22 mouse cellular contexts compared by ENCODE assay signal in the genomic region with DNA sequence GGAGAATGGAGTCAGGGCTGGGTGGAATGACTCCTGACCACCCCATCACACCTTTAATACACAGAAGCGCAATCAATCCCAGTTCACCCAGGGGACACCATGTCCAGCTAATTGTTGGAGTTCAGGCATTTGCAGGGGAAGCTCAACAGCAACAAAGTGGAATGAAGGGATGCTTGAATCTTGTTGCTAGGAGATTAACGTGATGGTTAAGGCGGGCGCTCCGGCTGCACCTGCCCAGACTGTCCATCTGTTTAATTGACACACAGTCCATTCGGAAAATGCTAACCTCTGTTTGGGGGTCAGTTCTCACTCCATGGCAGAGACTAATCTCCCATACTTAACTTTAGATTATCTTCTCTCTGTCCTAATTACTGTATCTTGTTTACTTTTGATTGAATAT.
DNase-seq lines count a peak whose midpoint lies in the region; ATAC-seq and TF ChIP-seq lines count a peak whose summit lies in the region.
"Had no signal": no experiment of that assay in that cellular context is flagged by ENCODE, and none has a peak within 500 bp of the region (broad histone marks: within the 10 kb centered on the region; RNA-seq: fewer than 3 reads in every experiment).

No protein-coding gene starts in this region.

- no peak for TF ChIP-seq CTCF in hindbrain, postnatal 0 days (IDR thresholded peaks at IDR 0.05; ENCODE audit: low read depth)

- no peaks in the 10 kb centered on the region for H3K4me1 ChIP-seq in forebrain, embryonic 12.5 days
- no peaks in the 10 kb centered on the region for H3K4me1 ChIP-seq in forebrain, embryonic 13.5 days
- H3K4me1 ChIP-seq in hindbrain, postnatal 0 days (ENCODE audit: insufficient read depth, low read length) = no peaks in the 10 kb centered on the region
- no peaks in the 10 kb centered on the region; the same call in 1 of the 2 replicates for H3K4me1 ChIP-seq in hindbrain, embryonic 12.5 days
- H3K4me1 ChIP-seq in neural tube, embryonic 11.5 days (ENCODE audit: control insufficient read depth, insufficient read depth, low read length) = 0 out of 2 replicates have a peak, but pooled peaks cover 3% of the 10 kb centered on the region
- no peaks in the 10 kb centered on the region for H3K4me1 ChIP-seq in neural tube, embryonic 15.5 days
- H3K4me1 ChIP-seq: embryonic facial prominence, embryonic 13.5 days; heart, embryonic 10.5 days; heart, embryonic 15.5 days had no signal

- no peak overlapping the region for H3K9ac ChIP-seq in forebrain, embryonic 12.5 days
- H3K9ac ChIP-seq in forebrain, embryonic 13.5 days = no peak overlapping the region
- no peak overlapping the region for H3K9ac ChIP-seq in hindbrain, postnatal 0 days (replicated peaks; ENCODE audit: low read length)
- H3K9ac ChIP-seq in hindbrain, embryonic 12.5 days = no peak overlapping the region
- H3K9ac ChIP-seq in neural tube, embryonic 11.5 days (ENCODE audit: low read length) = no peak overlapping the region
- no peak overlapping the region for H3K9ac ChIP-seq in neural tube, embryonic 15.5 days (replicated peaks)
- H3K9ac ChIP-seq: embryonic facial prominence, embryonic 13.5 days; heart, embryonic 15.5 days had no signal

- no peak overlapping the region for H3K4me2 ChIP-seq in forebrain, embryonic 12.5 days
- H3K4me2 ChIP-seq in forebrain, embryonic 13.5 days = no peak overlapping the region
- H3K4me2 ChIP-seq in hindbrain, postnatal 0 days (ENCODE audit: low read depth, low read length) = no peak overlapping the region
- H3K4me2 ChIP-seq in hindbrain, embryonic 12.5 days (replicated peaks) = no peak overlapping the region
- H3K4me2 ChIP-seq in neural tube, embryonic 11.5 days (ENCODE audit: low read depth) = no peak overlapping the region
- H3K4me2 ChIP-seq in neural tube, embryonic 15.5 days = no peak overlapping the region
- H3K4me2 ChIP-seq: embryonic facial prominence, embryonic 13.5 days; heart, embryonic 15.5 days had no signal

- no peak overlapping the region for H3K27ac ChIP-seq in forebrain, embryonic 12.5 days
- H3K27ac ChIP-seq in forebrain, embryonic 13.5 days = no peak overlapping the region
- no peak overlapping the region for H3K27ac ChIP-seq in hindbrain, postnatal 0 days
- H3K27ac ChIP-seq in hindbrain, embryonic 12.5 days = no peak overlapping the region
- no peak overlapping the region for H3K27ac ChIP-seq in neural tube, embryonic 11.5 days (ENCODE audit: low read depth, low read length)
- no peak overlapping the region for H3K27ac ChIP-seq in neural tube, embryonic 15.5 days (replicated peaks)
- H3K27ac ChIP-seq: embryonic facial prominence, embryonic 13.5 days; heart, embryonic 10.5 days; heart, embryonic 15.5 days had no signal

- no peaks in the 10 kb centered on the region for H3K36me3 ChIP-seq in forebrain, embryonic 12.5 days (replicated peaks)
- H3K36me3 ChIP-seq in forebrain, embryonic 13.5 days (ENCODE audit: poor library complexity, severe bottlenecking) = no peaks in the 10 kb centered on the region
- H3K36me3 ChIP-seq in hindbrain, postnatal 0 days (ENCODE audit: insufficient read depth, low read length) = no peaks in the 10 kb centered on the region
- no peaks in the 10 kb centered on the region for H3K36me3 ChIP-seq in hindbrain, embryonic 12.5 days
- H3K36me3 ChIP-seq in neural tube, embryonic 11.5 days (ENCODE audit: control insufficient read depth, insufficient read depth, low read length) = no peaks in the 10 kb centered on the region
- no peaks in the 10 kb centered on the region for H3K36me3 ChIP-seq in neural tube, embryonic 15.5 days
- H3K36me3 ChIP-seq: embryonic facial prominence, embryonic 13.5 days; heart, embryonic 10.5 days; heart, embryonic 15.5 days had no signal

- no peaks in the 10 kb centered on the region for H3K27me3 ChIP-seq in forebrain, embryonic 12.5 days
- no peaks in the 10 kb centered on the region for H3K27me3 ChIP-seq in forebrain, embryonic 13.5 days
- H3K27me3 ChIP-seq in hindbrain, postnatal 0 days (ENCODE audit: insufficient read depth, low read length) = no peaks in the 10 kb centered on the region
- H3K27me3 ChIP-seq in hindbrain, embryonic 12.5 days = no peaks in the 10 kb centered on the region
- no peaks in the 10 kb centered on the region for H3K27me3 ChIP-seq in neural tube, embryonic 11.5 days (ENCODE audit: control insufficient read depth, insufficient read depth, low read length)
- H3K27me3 ChIP-seq in neural tube, embryonic 15.5 days (replicated peaks) = no peaks in the 10 kb centered on the region; the same call in 1 of the 2 replicates
- H3K27me3 ChIP-seq: CH12.LX; heart, embryonic 15.5 days had no signal

- ATAC-seq in forebrain, embryonic 12.5 days (ENCODE audit: low FRiP score) = 0 out of 2 replicates have a peak, but pooled peaks have one; percentile 49
- ATAC-seq in forebrain, embryonic 13.5 days = no peak
- ATAC-seq in hindbrain, postnatal 0 days = no peak
- ATAC-seq in hindbrain, embryonic 12.5 days (ENCODE audit: low FRiP score) = no peak
- ATAC-seq in neural tube, embryonic 11.5 days (ENCODE audit: insufficient read depth, low FRiP score, low TSS enrichment) = no peak
- no peak for ATAC-seq in neural tube, embryonic 15.5 days (ENCODE audit: low FRiP score)
- ATAC-seq: activated CD4-positive, CD25-positive, alpha-beta regulatory T cell, adult 4 months; forebrain, embryonic 14.5 days; intestine, postnatal 0 days; Patski had no signal

- 55% methylated on average over 6 of the region's 6 CpGs for whole genome bisulfite sequencing in forebrain, embryonic 12.5 days
- WGBS in forebrain, embryonic 13.5 days = 46% methylated on average over 6 of the region's 6 CpGs
- 47% methylated on average over 6 of the region's 6 CpGs for WGBS in hindbrain, postnatal 0 days
- WGBS in hindbrain, embryonic 12.5 days = 48% methylated on average over 6 of the region's 6 CpGs
- WGBS in neural tube, embryonic 11.5 days = 73% methylated on average over 6 of the region's 6 CpGs
- 40% methylated on average over 6 of the region's 6 CpGs for WGBS in neural tube, embryonic 15.5 days

- H3K4me3 ChIP-seq in forebrain, embryonic 12.5 days (replicated peaks) = no peak overlapping the region
- no peak overlapping the region for H3K4me3 ChIP-seq in forebrain, embryonic 13.5 days
- H3K4me3 ChIP-seq in hindbrain, postnatal 0 days (ENCODE audit: low read length) = no peak overlapping the region
- H3K4me3 ChIP-seq in hindbrain, embryonic 12.5 days = no peak overlapping the region
- no peak overlapping the region for H3K4me3 ChIP-seq in neural tube, embryonic 11.5 days (ENCODE audit: low read depth, low read length)
- no peak overlapping the region for H3K4me3 ChIP-seq in neural tube, embryonic 15.5 days (replicated peaks)
- H3K4me3 ChIP-seq: embryonic facial prominence, embryonic 13.5 days; heart, embryonic 10.5 days; heart, embryonic 15.5 days had no signal

- DNase-seq in hindbrain, postnatal 0 days (ENCODE audit: low spot score) = peak; percentile 11
- peak; percentile 28 for DNase-seq in neural tube, embryonic 11.5 days (ENCODE audit: low spot score)
- peak; percentile 69 for DNase-seq in retina, postnatal 1 day
- DNase-seq: adrenal gland, postnatal 14 days; cerebellum, adult 18-20 months; cerebellum, adult 9-11 months; cerebellum, postnatal 36 days; gastrocnemius, postnatal 36 days; heart, adult 18-20 months; heart, postnatal 14 days had no signal

- no peaks in the 10 kb centered on the region for H3K9me3 ChIP-seq in forebrain, embryonic 12.5 days
- no peaks in the 10 kb centered on the region for H3K9me3 ChIP-seq in forebrain, embryonic 13.5 days (replicated peaks)
- no peaks in the 10 kb centered on the region for H3K9me3 ChIP-seq in hindbrain, postnatal 0 days (ENCODE audit: low read length)
- no peaks in the 10 kb centered on the region for H3K9me3 ChIP-seq in hindbrain, embryonic 12.5 days (replicated peaks)
- H3K9me3 ChIP-seq in neural tube, embryonic 11.5 days (ENCODE audit: control insufficient read depth, low read length) = no peaks in the 10 kb centered on the region
- H3K9me3 ChIP-seq in neural tube, embryonic 15.5 days (replicated peaks) = no peaks in the 10 kb centered on the region
- H3K9me3 ChIP-seq: embryonic facial prominence, embryonic 13.5 days; heart, embryonic 10.5 days; heart, embryonic 15.5 days had no signal

Comparison
In these comparisons a context has a peak if more than half of its experiments do, and no peak if none do; other contexts are left out.
1. DNase-seq: peak in every context shown above with its lines; median percentile 69 in retina, postnatal 1 day; 28 in neural tube, embryonic 11.5 days; 11 in hindbrain, postnatal 0 days.